11 mouse cellular contexts compared by ENCODE assay signal in genomic region chr2:18045143-18045780, GRCm38 (mm10). TPM values are rescaled to one million over a fixed set of nuclear protein-coding genes. Genes with fewer than 3 reads are reported as not detected.
DNase-seq lines count a peak whose midpoint lies in the region; ATAC-seq and TF ChIP-seq lines count a peak whose summit lies in the region.
"Had no signal": no experiment of that assay in that cellular context is flagged by ENCODE, and none has a peak within 500 bp of the region (broad histone marks: within the 10 kb centered on the region; RNA-seq: fewer than 3 reads in every experiment).

No protein-coding gene starts in this region.

- 11% methylated on average over 7 of the region's 7 CpGs for WGBS in heart, embryonic 10.5 days
- 1% methylated on average over 7 of the region's 7 CpGs for WGBS in forebrain, embryonic 15.5 days
- WGBS in liver, embryonic 12.5 days (ENCODE audit: insufficient replicate concordance): 40% methylated on average over 7 of the region's 7 CpGs

- H3K4me3 ChIP-seq in heart, embryonic 10.5 days: peak overlapping the region; percentile 98
- H3K4me3 ChIP-seq in ES-E14 (ENCODE audit: insufficient read depth in 1 of 2, low read depth in 1 of 2, low read length in 2 of 2, poor library complexity in 1 of 2, severe bottlenecking in 1 of 2): no peak overlapping the region
- peak overlapping the region; percentile 90 for H3K4me3 ChIP-seq in forebrain, embryonic 15.5 days
- H3K4me3 ChIP-seq in liver, embryonic 12.5 days: peak overlapping the region; percentile 79; the same call in 1 of the 2 replicates

- H3K9me3 ChIP-seq in heart, embryonic 10.5 days: no peaks in the 10 kb centered on the region
- H3K9me3 ChIP-seq in ES-E14 (ENCODE audit: control insufficient read depth, insufficient read depth, low read depth, low read length): no peaks in the 10 kb centered on the region
- H3K9me3 ChIP-seq in forebrain, embryonic 15.5 days: no peaks in the 10 kb centered on the region
- no peaks in the 10 kb centered on the region for H3K9me3 ChIP-seq in liver, embryonic 12.5 days (replicated peaks)
- H3K9me3 ChIP-seq: megakaryocyte, embryonic 14.5 days had no signal

- ATAC-seq in forebrain, embryonic 15.5 days (replicated peaks): no peak
- no peak for ATAC-seq in liver, embryonic 12.5 days

- in situ Hi-C loops in ES-E14 (cut with MboI; ENCODE audit: low sequenced_read_pairs in 2 of 2, unreplicated experiment in 2 of 2): loop anchor here in 1 of 2 experiments (25.0 kb wide), 1 partner anchor 1392 kb away; the partner anchor contains the start of gene Ptf1a

- H3K27me3 ChIP-seq in heart, embryonic 10.5 days (ENCODE audit: insufficient read depth, poor library complexity, severe bottlenecking): no peaks in the 10 kb centered on the region
- H3K27me3 ChIP-seq in forebrain, embryonic 15.5 days: no peaks in the 10 kb centered on the region
- H3K27me3 ChIP-seq in liver, embryonic 12.5 days (replicated peaks): peaks cover 77% of the 10 kb centered on the region

- peak overlapping the region; percentile 60 for H3K4me2 ChIP-seq in forebrain, embryonic 15.5 days (replicated peaks)
- peak overlapping the region; percentile 99 for H3K4me2 ChIP-seq in liver, embryonic 12.5 days

- intact Hi-C loops in heart, postnatal 25 days (cut with DNase I): loop anchor here (5.0 kb wide), 1 partner anchor 722 kb away; no protein-coding TSS in a partner anchor
- intact Hi-C loops in left cerebral cortex, postnatal 25 days (cut with DNase I): loop anchor here (5.0 kb wide), 1 partner anchor 647 kb away; the partner anchor contains the start of gene Spag6

- no peaks in the 10 kb centered on the region for H3K36me3 ChIP-seq in heart, embryonic 10.5 days
- H3K36me3 ChIP-seq in ES-E14 (ENCODE audit: control insufficient read depth, insufficient read depth, low read length, poor library complexity, severe bottlenecking): no peaks in the 10 kb centered on the region
- no peaks in the 10 kb centered on the region for H3K36me3 ChIP-seq in forebrain, embryonic 15.5 days
- H3K36me3 ChIP-seq in liver, embryonic 12.5 days: no peaks in the 10 kb centered on the region

- no peak for DNase-seq in heart, embryonic 10.5 days (ENCODE audit: low spot score)
- no peak for DNase-seq in heart, postnatal 25 days (ENCODE audit: low spot score)
- DNase-seq in ES-E14 (ENCODE audit: low read depth, low spot score): no peak
- no peak for DNase-seq in thymus, postnatal 14 days
- DNase-seq in ovary, postnatal 10 days (ENCODE audit: low spot score): no peak
- no peak for DNase-seq in left cerebral cortex, postnatal 25 days (ENCODE audit: low spot score in 2 of 2)
- DNase-seq: adrenal gland, postnatal 36 days had no signal

- H3K4me1 ChIP-seq in heart, embryonic 10.5 days: peaks cover 43% of the 10 kb centered on the region
- peaks cover 0 to 3% of the 10 kb centered on the region in 2 experiments; a peak in 1 of 4 replicates for H3K4me1 ChIP-seq in ES-E14 (ENCODE audit: control insufficient read depth in 2 of 2, insufficient read depth in 2 of 2, low read length in 2 of 2, poor library complexity in 1 of 2)
- H3K4me1 ChIP-seq in forebrain, embryonic 15.5 days: peaks cover 58% of the 10 kb centered on the region
- H3K4me1 ChIP-seq in liver, embryonic 12.5 days: peaks cover 48% of the 10 kb centered on the region

- H3K27ac ChIP-seq in heart, embryonic 10.5 days: peak overlapping the region; percentile 100
- no peak overlapping the region for H3K27ac ChIP-seq in ES-E14 (ENCODE audit: insufficient read depth, low read depth, low read length, poor library complexity, severe bottlenecking)
- peak overlapping the region; percentile 99 for H3K27ac ChIP-seq in forebrain, embryonic 15.5 days (replicated peaks)
- H3K27ac ChIP-seq in liver, embryonic 12.5 days: no peak overlapping the region

- no peak overlapping the region for H3K9ac ChIP-seq in ES-E14 (ENCODE audit: insufficient read depth, low read depth, low read length, poor library complexity, severe bottlenecking)
- peak overlapping the region; percentile 100 for H3K9ac ChIP-seq in forebrain, embryonic 15.5 days (replicated peaks)
- H3K9ac ChIP-seq in liver, embryonic 12.5 days: no peak overlapping the region

TF ChIP-seq in ES-E14, 5 proteins besides CTCF, POLR2A, EP300 and RAD21:
- TF ChIP-seq ZNF384 (IDR thresholded peaks at IDR 0.05; ENCODE audit: low read depth, low read length) (peak; percentile 85), CHD2 (IDR thresholded peaks at IDR 0.05; ENCODE audit: low read depth, low read length) (no peak), HCFC1 (IDR thresholded peaks at IDR 0.05; ENCODE audit: borderline replicate concordance, insufficient read depth, low read length) (no peak), MAFK (IDR thresholded peaks at IDR 0.05; ENCODE audit: insufficient read depth, low read depth, low read length) (no peak)
TF ChIP-seq in ES-E14: peak in this region for 1.

RNA-seq across cellular contexts. Expression of gene Skida1, which starts 3.6 kb away (rescaled TPM):
- polyA plus RNA-seq in heart, embryonic 10.5 days (2016; fragmentation: Nextera tagmentation; extraction: Ambion mirVana): 6.7 and 9.4 TPM in 2 replicates
- 1 to 10 TPM; 3.3 to 4.0 TPM for total RNA-seq in heart, postnatal 25 days (2021)
- total RNA-seq in ES-E14 (2012; rRNA removed): 0.63 and 2.6 TPM in 2 replicates
- polyA plus RNA-seq in forebrain, embryonic 15.5 days (2015; fragmentation: Nextera tagmentation; extraction: Ambion mirVana): 10.9 and 13.8 TPM in 2 replicates
- polyA plus RNA-seq in liver, embryonic 12.5 days (2016; fragmentation: Nextera tagmentation; extraction: Ambion mirVana): 1.0 and 1.2 TPM in 2 replicates
- total RNA-seq in left cerebral cortex, postnatal 25 days (2021): 1 to 10 TPM; 7.5 to 8.3 TPM

RNA-seq across cellular contexts. Expression of gene A930004D18Rik, which starts 7.7 kb away (rescaled TPM):
- polyA plus RNA-seq in heart, embryonic 10.5 days (2016; fragmentation: Nextera tagmentation; extraction: Ambion mirVana): 14.5 and 14.9 TPM in 2 replicates
- 1 to 10 TPM; 3.5 to 3.8 TPM for total RNA-seq in heart, postnatal 25 days (2021)
- total RNA-seq in ES-E14 (2012; rRNA removed): 1.9 and 6.2 TPM in 2 replicates
- polyA plus RNA-seq in forebrain, embryonic 15.5 days (2015; fragmentation: Nextera tagmentation; extraction: Ambion mirVana): 14.7 and 16.6 TPM in 2 replicates
- 2.7 and 2.8 TPM in 2 replicates for polyA plus RNA-seq in liver, embryonic 12.5 days (2016; fragmentation: Nextera tagmentation; extraction: Ambion mirVana)
- 1 to 10 TPM; 1.7 to 2.8 TPM for total RNA-seq in left cerebral cortex, postnatal 25 days (2021)

RNA-seq across cellular contexts. Expression of gene Mllt10, which starts 9.8 kb away (rescaled TPM):
- polyA plus RNA-seq in heart, embryonic 10.5 days (2016; fragmentation: Nextera tagmentation; extraction: Ambion mirVana): 39.8 and 54.8 TPM in 2 replicates
- total RNA-seq in heart, postnatal 25 days (2021): 10 to 100 TPM; 32.6 to 35.1 TPM
- total RNA-seq in ES-E14 (2012; rRNA removed): 39.7 and 40.7 TPM in 2 replicates
- polyA plus RNA-seq in forebrain, embryonic 15.5 days (2015; fragmentation: Nextera tagmentation; extraction: Ambion mirVana): 61.9 and 66.3 TPM in 2 replicates
- 39.2 and 40.1 TPM in 2 replicates for polyA plus RNA-seq in liver, embryonic 12.5 days (2016; fragmentation: Nextera tagmentation; extraction: Ambion mirVana)
- total RNA-seq in left cerebral cortex, postnatal 25 days (2021): 10 to 100 TPM; 47.2 to 51.5 TPM

RNA-seq across cellular contexts. Expression of gene H2al2a, which starts 48.5 kb away (rescaled TPM):
- not detected in 2 replicates for polyA plus RNA-seq in heart, embryonic 10.5 days (2016; fragmentation: Nextera tagmentation; extraction: Ambion mirVana)
- not detected for total RNA-seq in heart, postnatal 25 days (2021)
- total RNA-seq in ES-E14 (2012; rRNA removed): not detected in 2 replicates
- not detected in 2 replicates for polyA plus RNA-seq in forebrain, embryonic 15.5 days (2015; fragmentation: Nextera tagmentation; extraction: Ambion mirVana)
- not detected in 2 replicates for polyA plus RNA-seq in liver, embryonic 12.5 days (2016; fragmentation: Nextera tagmentation; extraction: Ambion mirVana)
- not detected for total RNA-seq in left cerebral cortex, postnatal 25 days (2021)
- total RNA-seq: adrenal gland, postnatal 36 days; gastrocnemius, adult 8-10 months had no signal

Comparison
In these comparisons a context has a peak if more than half of its experiments do, and no peak if none do; other contexts are left out.
1. H3K27ac ChIP-seq: peak in heart, embryonic 10.5 days (single experiment) and forebrain, embryonic 15.5 days (single experiment); none in ES-E14 (single experiment) and liver, embryonic 12.5 days (single experiment).
2. H3K4me3 ChIP-seq: peak in heart, embryonic 10.5 days (single experiment), forebrain, embryonic 15.5 days (single experiment) and liver, embryonic 12.5 days (single experiment); none in ES-E14 (0 of 2).